Mouse (Mus musculus): ENCODE measurements at regions not wholly inside any gene's neighbourhood (a gene's known extent, or its start where the extent isn't known, plus 50 kb on each side); places are given as distances from the start of the nearest gene placed in this dataset.

- no peak for DNase-seq (ENCODE audit: low spot score)
Observed at GRCm38 (mm10) chr7:58919863-58920262, 263.9 kb downstream of the Atp10a start.

- DNase-seq (ENCODE audit: low spot score) = no peak
Observed at GRCm38 (mm10) chr7:58920283-58920682, 264.3 kb downstream of the Atp10a start.

- DNase-seq (ENCODE audit: low spot score) = no peak
Observed at GRCm38 (mm10) chr7:58924975-58925374, 269.0 kb downstream of the Atp10a start.

GRCm38 (mm10) chr7:58925406-58925805, 269.4 kb downstream of the Atp10a start:
- no peak for DNase-seq (ENCODE audit: low spot score)

- DNase-seq (ENCODE audit: low spot score) = no peak
Observed at GRCm38 (mm10) chr7:58957448-58957847, 271.1 kb upstream of the Ube3a start.

GRCm38 (mm10) chr7:59007196-59007595, 221.4 kb upstream of the Ube3a start:
- peak; percentile 5 for DNase-seq (ENCODE audit: low spot score)

GRCm38 (mm10) chr7:59013449-59014301, 214.9 kb upstream of the Ube3a start:
- DNase-seq (ENCODE audit: low spot score) = no peak

- no peak for DNase-seq (ENCODE audit: low spot score)
Observed at GRCm38 (mm10) chr7:59014302-59014677, 214.3 kb upstream of the Ube3a start.

GRCm38 (mm10) chr7:59027437-59027836, 201.1 kb upstream of the Ube3a start:
- DNase-seq (ENCODE audit: low spot score) = no peak
